Mouse (Mus musculus): ENCODE results near the gene Tceal3. TPM values are rescaled to one million over a fixed set of nuclear protein-coding genes. Genes with fewer than 3 reads are reported as not detected.
"Not testable (repeated sequence)": the region's sequence is repeated elsewhere in the genome, so short reads cannot be mapped to it uniquely, and the experiment has no call there.

Gene Tceal3
- total RNA-seq (2021) = 100 to 1,000 TPM; 162 to 171 TPM
- long read RNA-seq, experiment 1, transcript Tceal3-201 (3 exons, 1,116 nt) = major isoform, 97 of 120 reads
- long read RNA-seq, experiment 1, transcript Tceal3-202 (3 exons, 1,148 nt) = minor isoform, 13 of 120 reads
- long read RNA-seq, experiment 1, partial matches to known transcripts = 1 of 120 reads
- long read RNA-seq, experiment 1, other reads (novel, unspliced or antisense) = 9 of 120 reads
- long read RNA-seq, experiment 2, transcript Tceal3-201 (3 exons, 1,116 nt) = major isoform, 75 of 93 reads
- long read RNA-seq, experiment 2, transcript Tceal3-202 (3 exons, 1,148 nt) = minor isoform, 6 of 93 reads
- long read RNA-seq, experiment 2, partial matches to known transcripts = 1 of 93 reads
- long read RNA-seq, experiment 2, other reads (novel, unspliced or antisense) = 8 of 93 reads

- DNase-seq (ENCODE audit: low spot score in 2 of 2) = peak; percentile 71 to 73
Measured at GRCm38 (mm10) chrX:136590199-136590896, at the start of gene Tceal3. Tceal3 (plus strand) TSS chrX:136590842.

GRCm38 (mm10) chrX:136543956-136544355, 46.7 kb upstream of the Tceal3 start, which contains the start of gene Kir3dl2:
Kir3dl2 (minus strand) TSS chrX:136544056.
- DNase-seq (ENCODE audit: low spot score in 2 of 2) = not testable (repeated sequence)

- not testable (repeated sequence) for DNase-seq (ENCODE audit: low spot score in 2 of 2)
Measured at GRCm38 (mm10) chrX:136569094-136569493, 21.5 kb upstream of the Tceal3 start.

GRCm38 (mm10) chrX:136584617-136585016, 6.0 kb upstream of the Tceal3 start:
- no peak for DNase-seq (ENCODE audit: low spot score in 2 of 2)

GRCm38 (mm10) chrX:136590897-136591257, 235 bp downstream of the Tceal3 start:
- no peak for DNase-seq (ENCODE audit: low spot score in 2 of 2)

- DNase-seq (ENCODE audit: low spot score in 2 of 2) = peak; percentile 15 to 67
Measured at GRCm38 (mm10) chrX:136599416-136599815, 8.8 kb downstream of the Tceal3 start.

- DNase-seq (ENCODE audit: low spot score in 2 of 2) = no peak
Measured at GRCm38 (mm10) chrX:136606951-136607350, 16.3 kb downstream of the Tceal3 start.

- no peak for DNase-seq (ENCODE audit: low spot score in 2 of 2)
Measured at GRCm38 (mm10) chrX:136607395-136607794, 16.8 kb downstream of the Tceal3 start.

- no peak for DNase-seq (ENCODE audit: low spot score in 2 of 2)
Measured at GRCm38 (mm10) chrX:136611346-136611745, 20.7 kb downstream of the Tceal3 start.

- not testable (repeated sequence) for DNase-seq (ENCODE audit: low spot score in 2 of 2)
Measured at GRCm38 (mm10) chrX:136615889-136616288, 25.2 kb downstream of the Tceal3 start.

- peak; percentile 44 to 60 for DNase-seq (ENCODE audit: low spot score in 2 of 2)
Measured at GRCm38 (mm10) chrX:136624905-136625569, 34.4 kb downstream of the Tceal3 start.

- DNase-seq (ENCODE audit: low spot score in 2 of 2) = no peak
Measured at GRCm38 (mm10) chrX:136625959-136626358, 35.3 kb downstream of the Tceal3 start.

- DNase-seq (ENCODE audit: low spot score in 2 of 2) = no peak
Measured at GRCm38 (mm10) chrX:136635116-136635515, 44.5 kb downstream of the Tceal3 start.

GRCm38 (mm10) chrX:136639754-136640153, 49.1 kb downstream of the Tceal3 start:
- peak; percentile 7 to 42 for DNase-seq (ENCODE audit: low spot score in 2 of 2)

- not testable (repeated sequence) for DNase-seq (ENCODE audit: low spot score in 2 of 2)
Measured at GRCm38 (mm10) chrX:136645857-136646256, 55.2 kb downstream of the Tceal3 start.

- DNase-seq (ENCODE audit: low spot score in 2 of 2) = peak; percentile 6 to 25
Measured at GRCm38 (mm10) chrX:136666281-136666706, 75.7 kb downstream of the Tceal3 start.

- peak; percentile 3 to 13 for DNase-seq (ENCODE audit: low spot score in 2 of 2)
Measured at GRCm38 (mm10) chrX:136666762-136667464, 76.3 kb downstream of the Tceal3 start.

- no peak for DNase-seq (ENCODE audit: low spot score in 2 of 2)
Measured at GRCm38 (mm10) chrX:136668794-136669193, 78.2 kb downstream of the Tceal3 start.

GRCm38 (mm10) chrX:136680989-136681388, 90.3 kb downstream of the Tceal3 start:
- no peak for DNase-seq (ENCODE audit: low spot score in 2 of 2)

GRCm38 (mm10) chrX:136691606-136692293, 101.1 kb downstream of the Tceal3 start:
- DNase-seq (ENCODE audit: low spot score in 2 of 2) = not testable (repeated sequence)

Measured in left cerebral cortex, adult 18-20 months (tissue).